Mouse (Mus musculus): ENCODE results near the gene Arsg. TPM values are rescaled to one million over a fixed set of nuclear protein-coding genes. Genes with fewer than 3 reads are reported as not detected.

Gene Arsg
- polyA plus RNA-seq, 1 experiment: 1.5 TPM

DNA sequence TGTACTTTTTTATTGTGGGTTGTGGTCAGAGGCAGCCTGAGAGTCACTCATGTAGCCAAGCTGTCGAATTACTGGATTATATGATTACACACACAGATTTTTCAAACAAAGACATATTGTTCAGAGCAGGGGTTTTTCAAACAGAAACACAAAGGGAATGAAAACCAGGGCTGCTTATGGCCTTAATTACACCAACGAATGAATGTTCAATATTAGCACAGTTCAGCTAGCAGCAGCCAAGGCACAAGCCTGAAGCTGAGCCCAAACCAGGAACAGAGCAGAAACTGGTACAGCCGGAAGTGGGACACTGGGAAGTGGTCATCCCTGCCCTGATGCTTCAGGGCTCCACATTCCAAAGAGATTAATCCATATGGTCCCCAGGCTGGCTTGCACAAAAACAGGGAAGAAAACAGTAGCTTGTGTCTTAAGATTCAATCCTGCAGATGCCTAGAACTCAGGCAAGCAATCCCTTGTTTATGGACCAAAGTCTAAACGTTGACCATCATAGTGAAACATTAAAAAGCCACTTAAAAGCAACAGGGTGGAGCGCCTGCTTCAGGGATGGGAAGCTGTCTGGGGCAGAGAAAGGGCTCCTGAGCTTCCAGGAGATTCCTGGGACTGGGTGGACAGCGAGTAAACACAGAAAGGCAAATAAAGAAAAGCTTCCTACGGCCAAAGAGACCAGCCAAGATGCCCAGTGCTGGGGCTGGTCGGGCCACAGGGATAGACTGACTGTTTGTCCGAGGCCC is 137.0 kb downstream of the Arsg start:
- Histone ChIP-seq H3K4me1 (ENCODE audit: control insufficient read depth, insufficient read depth, low read length) (peaks cover 3% of the 10 kb centered on the region), H3K27ac (ENCODE audit: control insufficient read depth, insufficient read depth, low read depth, low read length, poor library complexity) (peak overlapping the region; percentile 94), H3K4me3 (replicated peaks; ENCODE audit: control insufficient read depth, low read depth, low read length) (peak overlapping the region; percentile 90)
- 32% methylated on average over 9 of the region's 9 CpGs for WGBS
- no peak for TF ChIP-seq CTCF (IDR thresholded peaks at IDR 0.05; ENCODE audit: control insufficient read depth, insufficient read depth, low read length)
- no peak for TF ChIP-seq POLR2A (IDR thresholded peaks at IDR 0.05; ENCODE audit: borderline replicate concordance, control insufficient read depth, low read depth, low read length)

DNA sequence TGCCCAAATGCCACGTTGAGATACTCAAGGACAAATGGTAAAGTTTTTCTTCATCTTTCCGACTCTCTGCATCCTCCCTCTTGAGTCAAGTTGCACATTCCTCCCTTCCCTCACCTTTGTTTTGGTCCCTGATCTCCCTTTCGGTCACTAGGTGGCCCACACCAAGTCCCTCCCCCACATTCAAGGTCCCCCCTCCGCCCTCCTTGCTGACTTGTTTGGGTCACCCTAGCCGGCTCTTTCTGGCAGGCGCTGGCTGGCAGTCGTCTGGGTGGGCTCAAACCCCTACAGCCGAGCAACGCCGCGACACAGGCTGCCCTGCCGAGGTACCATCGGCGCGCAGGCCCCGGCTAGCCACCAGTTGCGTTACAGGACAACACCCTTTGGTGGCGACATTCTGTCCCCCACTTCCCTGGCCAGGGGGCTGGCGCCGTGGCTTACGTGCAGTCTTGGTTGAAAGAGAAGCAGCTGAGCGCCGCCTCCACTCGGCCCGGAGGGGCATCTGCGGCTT is 137.7 kb downstream of the Arsg start:
- under 1% methylated on average over 26 of the region's 26 CpGs for WGBS

DNA sequence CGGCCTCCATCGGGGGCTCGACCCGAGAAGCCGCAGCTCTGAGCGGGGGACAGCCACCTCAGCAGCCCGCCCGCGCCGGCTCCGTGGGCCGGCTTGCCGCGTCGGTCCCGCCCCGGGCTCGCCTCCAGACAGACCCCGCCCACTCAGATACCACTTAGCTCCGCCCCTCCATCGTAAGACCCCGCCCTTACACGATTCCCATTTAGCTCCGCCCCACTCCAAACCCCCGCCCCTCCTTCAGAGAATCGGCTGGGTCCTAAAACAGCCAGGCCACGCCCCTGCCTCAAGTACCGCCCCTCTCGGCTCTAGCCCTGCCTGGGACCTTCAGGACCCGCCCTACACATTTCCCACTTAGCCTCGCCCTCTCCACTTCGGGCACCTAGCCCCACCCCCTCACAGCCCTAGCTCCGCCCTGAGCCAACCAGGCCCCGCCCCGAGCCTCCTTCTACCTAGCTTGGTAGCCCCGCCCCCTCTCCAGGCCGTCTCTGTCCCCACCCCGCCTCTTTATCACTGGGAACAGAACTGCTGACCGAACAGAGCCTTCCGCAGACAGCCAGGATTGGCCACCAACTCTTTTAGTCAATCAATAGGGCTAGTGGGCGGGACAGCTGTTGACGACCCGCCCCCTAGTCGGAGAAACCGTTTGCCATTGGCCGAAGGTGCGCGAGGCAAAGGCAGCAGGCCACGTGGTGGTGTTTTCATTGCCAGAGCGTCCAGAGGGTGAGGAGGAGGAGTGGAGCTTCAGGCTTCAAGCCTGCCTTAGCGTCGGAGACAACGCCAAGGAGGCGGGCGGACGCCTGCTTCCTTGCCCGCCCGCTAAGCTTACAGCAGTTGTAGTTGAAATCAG is 138.4 kb downstream of the Arsg start, which contains the start of gene Wipi1:
Gene Wipi1, minus strand, starts transcription at position 665 of the 847 bp plus-strand sequence.
- peaks cover 3% of the 10 kb centered on the region for H3K4me1 ChIP-seq (ENCODE audit: control insufficient read depth, insufficient read depth, low read length)
- peak; percentile 92 for TF ChIP-seq POLR2A (IDR thresholded peaks at IDR 0.05; ENCODE audit: borderline replicate concordance, control insufficient read depth, low read depth, low read length)
- TF ChIP-seq CTCF (IDR thresholded peaks at IDR 0.05; ENCODE audit: control insufficient read depth, insufficient read depth, low read length): no peak
- peak within 1 kb of the TSS; percentile 90 for H3K4me3 ChIP-seq (replicated peaks; ENCODE audit: control insufficient read depth, low read depth, low read length)
- under 1% methylated on average over 58 of the region's 58 CpGs for WGBS
- peak within 1 kb of the TSS; percentile 94 for H3K27ac ChIP-seq (ENCODE audit: control insufficient read depth, insufficient read depth, low read depth, low read length, poor library complexity)

More for the DNA sequence above, 137.7 kb downstream of the Arsg start:
- no peak for TF ChIP-seq POLR2A (IDR thresholded peaks at IDR 0.05; ENCODE audit: borderline replicate concordance, control insufficient read depth, low read depth, low read length)
- TF ChIP-seq CTCF (IDR thresholded peaks at IDR 0.05; ENCODE audit: control insufficient read depth, insufficient read depth, low read length): no peak; the same call in 1 of the 2 replicates
- peak overlapping the region; percentile 90 for H3K4me3 ChIP-seq (replicated peaks; ENCODE audit: control insufficient read depth, low read depth, low read length)
- H3K27ac ChIP-seq (ENCODE audit: control insufficient read depth, insufficient read depth, low read depth, low read length, poor library complexity): peak overlapping the region; percentile 94
- H3K4me1 ChIP-seq (ENCODE audit: control insufficient read depth, insufficient read depth, low read length): peaks cover 3% of the 10 kb centered on the region

DNA sequence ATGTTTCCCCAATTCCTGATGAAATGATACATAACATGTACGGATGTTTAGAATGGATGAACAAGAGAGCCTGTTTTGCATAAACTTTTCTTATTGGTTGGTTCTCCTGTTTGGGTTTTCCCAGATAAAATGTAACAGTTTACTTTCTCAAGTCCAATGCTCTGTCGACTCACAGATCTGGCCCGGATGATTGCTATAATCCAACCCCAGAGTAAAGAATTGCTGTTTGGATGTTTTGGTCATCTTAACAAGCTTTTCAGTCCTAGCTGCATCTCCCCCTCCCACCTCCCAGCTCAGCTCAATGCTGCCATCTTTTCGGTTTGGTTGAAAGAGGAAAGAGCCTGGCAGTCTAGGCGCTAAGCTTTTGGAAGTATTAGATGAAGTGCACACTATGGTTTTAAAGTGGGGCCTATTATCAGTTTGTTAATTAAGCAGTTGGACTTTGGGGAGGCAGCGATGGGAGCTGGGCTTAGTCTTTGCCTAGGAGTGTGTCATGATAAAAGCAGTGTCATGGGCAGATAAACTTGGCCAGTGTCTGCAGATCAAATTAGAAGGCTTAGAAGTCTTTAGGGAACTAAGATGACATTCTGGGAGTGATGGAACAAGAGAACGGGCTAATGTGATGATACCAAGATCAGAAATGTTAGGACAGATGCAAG is 139.8 kb downstream of the Arsg start:
- Histone ChIP-seq H3K4me1 (ENCODE audit: control insufficient read depth, insufficient read depth, low read length) (peaks cover 6% of the 10 kb centered on the region), H3K4me3 (replicated peaks; ENCODE audit: control insufficient read depth, low read depth, low read length) (no peak overlapping the region), H3K27ac (ENCODE audit: control insufficient read depth, insufficient read depth, low read depth, low read length, poor library complexity) (peak overlapping the region; percentile 82)
- TF ChIP-seq POLR2A (IDR thresholded peaks at IDR 0.05; ENCODE audit: borderline replicate concordance, control insufficient read depth, low read depth, low read length) (no peak), CTCF (IDR thresholded peaks at IDR 0.05; ENCODE audit: control insufficient read depth, insufficient read depth, low read length) (no peak)
- WGBS: 60% methylated on average over 7 of the region's 7 CpGs

DNA sequence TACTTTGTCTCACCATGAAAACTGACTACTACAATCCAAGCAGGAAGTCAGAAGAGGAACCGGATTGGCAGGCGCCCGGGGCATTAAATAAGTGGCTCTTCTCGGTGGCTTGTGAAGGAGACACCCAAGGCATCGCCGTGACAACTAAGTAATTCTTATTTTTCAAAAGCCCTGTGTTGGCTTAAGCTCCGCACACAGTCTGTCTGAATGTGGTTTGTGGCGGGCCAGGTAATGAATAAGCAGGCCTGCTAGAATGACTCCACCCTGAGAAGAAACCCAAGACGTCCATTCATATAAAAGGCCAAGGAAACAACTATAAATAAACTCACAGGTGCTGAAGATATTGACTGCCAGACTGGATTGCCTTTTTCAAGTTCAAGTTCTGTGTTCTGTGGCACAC is 142.1 kb downstream of the Arsg start:
- Histone ChIP-seq H3K27ac (ENCODE audit: control insufficient read depth, insufficient read depth, low read depth, low read length, poor library complexity) (peak overlapping the region; percentile 64; the same call in 1 of the 2 replicates), H3K4me1 (ENCODE audit: control insufficient read depth, insufficient read depth, low read length) (peaks cover 4% of the 10 kb centered on the region), H3K4me3 (replicated peaks; ENCODE audit: control insufficient read depth, low read depth, low read length) (peak overlapping the region; percentile 45)
- TF ChIP-seq POLR2A (IDR thresholded peaks at IDR 0.05; ENCODE audit: borderline replicate concordance, control insufficient read depth, low read depth, low read length) (no peak), CTCF (IDR thresholded peaks at IDR 0.05; ENCODE audit: control insufficient read depth, insufficient read depth, low read length) (no peak)
- whole genome bisulfite sequencing: 2% methylated on average over 9 of the region's 9 CpGs

DNA sequence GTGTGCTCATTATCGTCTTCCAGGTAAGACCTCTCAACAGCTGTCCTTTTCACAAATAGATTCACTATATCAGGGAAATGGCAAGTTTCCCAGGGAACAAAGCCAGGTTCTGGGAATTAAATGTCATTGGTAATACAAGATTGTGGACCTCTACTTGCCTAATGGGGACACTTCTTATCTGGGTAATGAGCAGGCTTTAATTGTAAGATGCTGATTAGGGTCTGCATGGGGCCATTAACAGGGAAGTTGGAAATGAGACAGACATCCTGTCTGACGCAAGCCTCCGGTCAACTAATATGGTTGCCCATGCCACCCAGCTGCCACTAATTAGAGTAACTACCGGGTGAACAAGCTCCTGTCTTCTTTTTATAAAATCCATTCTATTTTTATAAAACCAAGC is 143.2 kb downstream of the Arsg start:
- H3K4me3 ChIP-seq (replicated peaks; ENCODE audit: control insufficient read depth, low read depth, low read length): no peak overlapping the region
- H3K27ac ChIP-seq (ENCODE audit: control insufficient read depth, insufficient read depth, low read depth, low read length, poor library complexity): peak overlapping the region; percentile 44; the same call in 1 of the 2 replicates
- H3K4me1 ChIP-seq (ENCODE audit: control insufficient read depth, insufficient read depth, low read length): peaks cover 4% of the 10 kb centered on the region
- TF ChIP-seq CTCF (IDR thresholded peaks at IDR 0.05; ENCODE audit: control insufficient read depth, insufficient read depth, low read length) (no peak), POLR2A (IDR thresholded peaks at IDR 0.05; ENCODE audit: borderline replicate concordance, control insufficient read depth, low read depth, low read length) (no peak)
- WGBS: 31% methylated on average over 4 of the region's 4 CpGs

DNA sequence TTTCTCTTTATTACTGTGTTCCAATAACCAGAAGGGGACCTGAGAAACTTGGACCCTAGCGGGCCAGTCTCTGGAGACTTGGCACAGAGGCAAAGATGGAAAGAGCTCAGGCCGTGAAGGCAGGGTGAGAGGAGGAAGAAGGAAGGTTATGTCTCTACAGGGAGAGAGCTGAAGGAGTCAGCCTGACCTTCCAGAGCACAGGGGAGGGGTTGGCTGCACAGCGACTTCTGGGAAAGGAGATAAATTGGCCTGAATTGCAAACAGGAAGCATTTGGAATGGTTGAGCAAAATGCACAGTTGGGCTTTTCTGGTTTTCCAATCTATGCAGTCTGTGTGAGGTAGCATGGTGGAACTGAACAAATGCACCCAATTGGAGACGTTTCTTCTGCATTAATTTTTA is 143.6 kb downstream of the Arsg start:
- WGBS: 33% methylated on average over 4 of the region's 4 CpGs
- TF ChIP-seq POLR2A (IDR thresholded peaks at IDR 0.05; ENCODE audit: borderline replicate concordance, control insufficient read depth, low read depth, low read length) (no peak), CTCF (IDR thresholded peaks at IDR 0.05; ENCODE audit: control insufficient read depth, insufficient read depth, low read length) (no peak)
- Histone ChIP-seq H3K4me1 (ENCODE audit: control insufficient read depth, insufficient read depth, low read length) (peaks cover 4% of the 10 kb centered on the region), H3K27ac (ENCODE audit: control insufficient read depth, insufficient read depth, low read depth, low read length, poor library complexity) (peak overlapping the region; percentile 44), H3K4me3 (replicated peaks; ENCODE audit: control insufficient read depth, low read depth, low read length) (peak overlapping the region; percentile 40)
